Mouse (Mus musculus): ENCODE data around the gene Clcn2. TPM values are rescaled to one million over a fixed set of nuclear protein-coding genes. Genes with fewer than 3 reads are reported as not detected.

Clcn2 gene
- total and polyA plus RNA-seq, 2 experiments from 2014 or later: 14.1 to 47.9 TPM

DNA sequence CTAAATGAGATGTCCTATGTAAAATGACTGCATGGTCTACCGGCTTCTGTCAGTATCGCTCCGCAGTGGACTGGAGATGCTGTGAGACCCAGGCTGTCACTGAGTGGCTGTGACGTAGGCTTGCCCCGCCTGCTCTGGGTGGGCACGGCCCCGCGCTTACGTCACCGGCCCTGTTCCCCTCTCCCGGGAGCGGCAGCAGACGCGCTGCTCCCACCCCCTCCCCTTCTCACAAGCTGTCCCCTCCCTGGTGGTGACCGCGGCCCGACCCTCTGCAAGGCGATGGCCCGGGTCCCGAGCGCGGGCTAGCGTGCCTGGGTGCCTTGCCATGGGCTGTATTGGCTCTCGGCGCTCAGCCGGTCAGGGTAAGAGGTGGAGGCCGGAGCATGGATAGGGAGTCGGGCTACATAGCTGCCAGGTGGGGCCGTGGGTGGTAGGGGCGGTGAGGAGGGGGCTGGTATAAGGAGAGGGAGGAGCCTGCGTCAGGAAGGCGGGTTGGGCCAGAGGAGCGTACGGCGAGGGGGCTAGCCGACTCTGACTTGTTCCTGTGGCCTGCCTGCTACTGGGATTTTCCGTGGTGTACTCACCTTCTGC is 24.3 kb downstream of the Clcn2 start, which contains the start of gene Fam131a:
Gene Fam131a, plus strand, starts transcription at position 131 of the 591 bp plus-strand sequence.
- Histone ChIP-seq H3K4me2 (ENCODE audit: low read depth) (peak within 1 kb of the TSS; percentile 77), H3K9me3 (ENCODE audit: low read length) (no peaks in the 10 kb centered on the region), H3K27ac (ENCODE audit: low read depth, low read length) (peak within 1 kb of the TSS; percentile 98), H3K9ac (peak within 1 kb of the TSS; percentile 92), H3K4me1 (ENCODE audit: insufficient read depth) (peaks cover 7% of the 10 kb centered on the region; the same call in 1 of the 2 replicates), H3K4me3 (ENCODE audit: low read depth, low read length) (peak within 1 kb of the TSS; percentile 72), H3K36me3 (ENCODE audit: insufficient read depth) (peaks cover 32% of the 10 kb centered on the region), H3K27me3 (ENCODE audit: insufficient read depth, low read length) (no peaks in the 10 kb centered on the region)
- WGBS: 3% methylated on average over 36 of the region's 37 CpGs
- ATAC-seq (peak; percentile 92), DNase-seq (peak; percentile 95)
- TF ChIP-seq CTCF (IDR thresholded peaks at IDR 0.05; ENCODE audit: low read depth): 0 out of 2 replicates have a peak, but pooled peaks have one; percentile 9

DNA sequence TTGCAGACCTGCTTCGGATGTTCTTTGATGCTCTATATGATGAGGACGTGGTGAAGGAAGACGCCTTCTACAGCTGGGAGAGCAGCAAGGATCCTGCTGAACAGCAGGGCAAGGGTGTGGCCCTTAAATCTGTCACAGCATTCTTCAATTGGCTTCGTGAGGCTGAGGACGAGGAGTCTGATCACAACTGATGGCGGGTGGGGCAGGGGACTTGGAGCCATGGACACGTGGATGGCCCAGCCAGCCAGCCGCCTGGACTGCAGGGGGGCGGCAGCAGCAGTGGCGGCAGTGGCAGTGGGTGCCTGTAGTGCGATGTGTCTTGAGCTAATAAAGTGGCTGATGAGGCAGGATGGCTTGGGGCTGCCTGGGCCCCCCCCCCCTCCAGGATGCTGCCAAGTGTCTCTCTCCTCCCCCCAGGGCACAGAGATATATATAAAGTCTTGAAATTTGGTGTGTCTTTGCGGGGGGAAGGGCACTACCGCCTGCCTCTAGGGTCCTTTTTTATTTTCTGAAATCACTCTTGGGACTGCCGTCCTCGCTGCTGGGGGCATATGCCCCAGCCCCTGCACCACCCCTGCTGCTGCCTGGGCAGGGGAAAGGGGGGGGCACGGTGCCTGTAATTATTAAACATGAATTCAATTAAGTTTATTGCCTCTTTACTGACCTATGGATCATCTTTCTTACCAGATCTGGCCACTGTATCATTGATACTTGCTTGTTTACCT is 25.1 kb downstream of the Clcn2 start:
- H3K4me3 ChIP-seq (ENCODE audit: low read depth, low read length): no peak overlapping the region
- peaks cover 39% of the 10 kb centered on the region for H3K36me3 ChIP-seq (ENCODE audit: insufficient read depth)
- H3K4me1 ChIP-seq (ENCODE audit: insufficient read depth): peaks cover 7% of the 10 kb centered on the region; the same call in 1 of the 2 replicates
- peak overlapping the region; percentile 92 for H3K9ac ChIP-seq
- H3K4me2 ChIP-seq (ENCODE audit: low read depth): peak overlapping the region; percentile 77
- DNase-seq (no peak), ATAC-seq (no peak)
- no peak for TF ChIP-seq CTCF (IDR thresholded peaks at IDR 0.05; ENCODE audit: low read depth)
- 46% methylated on average over 16 of the region's 16 CpGs for WGBS
- H3K27me3 ChIP-seq (ENCODE audit: insufficient read depth, low read length): no peaks in the 10 kb centered on the region
- H3K9me3 ChIP-seq (ENCODE audit: low read length): no peaks in the 10 kb centered on the region
- H3K27ac ChIP-seq (ENCODE audit: low read depth, low read length): peak overlapping the region; percentile 98

DNA sequence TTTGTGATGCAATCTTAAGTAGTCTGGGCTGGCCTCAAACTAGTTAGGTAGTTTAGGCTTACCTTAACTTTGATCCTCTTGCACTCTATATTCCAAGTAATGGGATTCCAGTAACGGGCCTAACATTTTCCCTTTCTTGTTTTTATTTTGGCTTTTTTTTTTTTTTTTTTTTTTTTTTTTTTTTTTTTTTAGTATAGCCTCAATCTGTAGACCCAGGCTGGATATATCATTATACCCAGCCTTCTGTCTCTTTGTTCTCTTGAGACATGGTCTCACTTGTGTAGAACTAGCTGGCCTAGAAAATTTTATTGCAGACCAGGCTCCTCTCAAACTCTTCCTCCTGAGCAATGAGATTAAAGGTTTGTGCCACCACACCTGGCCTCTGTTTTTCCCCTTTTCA is 25.9 kb downstream of the Clcn2 start:
- H3K9me3 ChIP-seq (ENCODE audit: low read length): no peaks in the 10 kb centered on the region
- H3K27me3 ChIP-seq (ENCODE audit: insufficient read depth, low read length): no peaks in the 10 kb centered on the region
- H3K4me1 ChIP-seq (ENCODE audit: insufficient read depth): peaks cover 7% of the 10 kb centered on the region; the same call in 1 of the 2 replicates
- H3K9ac ChIP-seq: no peak overlapping the region
- no peak for TF ChIP-seq CTCF (IDR thresholded peaks at IDR 0.05; ENCODE audit: low read depth)
- ATAC-seq (no peak), DNase-seq (no peak)
- 76% methylated on average over 1 of the region's 1 CpGs for WGBS
- peaks cover 47% of the 10 kb centered on the region for H3K36me3 ChIP-seq (ENCODE audit: insufficient read depth)
- no peak overlapping the region for H3K4me3 ChIP-seq (ENCODE audit: low read depth, low read length)
- H3K27ac ChIP-seq (ENCODE audit: low read depth, low read length): no peak overlapping the region
- H3K4me2 ChIP-seq (ENCODE audit: low read depth): no peak overlapping the region

DNA sequence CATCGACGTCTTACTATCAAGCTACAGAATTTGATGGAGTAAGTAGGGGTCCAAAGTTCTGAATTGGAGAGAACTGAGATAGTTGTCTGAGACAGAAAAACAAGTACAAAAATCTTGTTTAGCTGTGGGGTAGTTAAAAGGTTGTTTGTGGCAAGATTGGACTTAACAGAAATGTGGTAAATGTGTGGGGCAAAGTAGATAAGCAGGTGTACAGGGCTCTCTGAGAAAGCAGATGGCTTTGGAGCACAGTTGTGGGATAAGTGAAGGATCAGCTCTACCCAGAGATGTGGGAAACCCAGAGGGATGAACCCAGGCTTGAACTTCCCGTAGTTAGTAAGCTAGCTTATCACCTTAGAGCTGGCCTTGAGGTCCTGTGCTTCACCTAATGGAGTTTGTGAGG is 26.8 kb downstream of the Clcn2 start:
- Histone ChIP-seq H3K36me3 (ENCODE audit: insufficient read depth) (peaks cover 56% of the 10 kb centered on the region), H3K27me3 (ENCODE audit: insufficient read depth, low read length) (no peaks in the 10 kb centered on the region), H3K4me2 (ENCODE audit: low read depth) (no peak overlapping the region), H3K27ac (ENCODE audit: low read depth, low read length) (no peak overlapping the region), H3K9ac (no peak overlapping the region), H3K9me3 (ENCODE audit: low read length) (no peaks in the 10 kb centered on the region), H3K4me1 (ENCODE audit: insufficient read depth) (peaks cover 7% of the 10 kb centered on the region; the same call in 1 of the 2 replicates), H3K4me3 (ENCODE audit: low read depth, low read length) (no peak overlapping the region)
- WGBS: 93% methylated on average over 3 of the region's 3 CpGs
- DNase-seq (no peak), ATAC-seq (no peak)
- no peak for TF ChIP-seq CTCF (IDR thresholded peaks at IDR 0.05; ENCODE audit: low read depth)

DNA sequence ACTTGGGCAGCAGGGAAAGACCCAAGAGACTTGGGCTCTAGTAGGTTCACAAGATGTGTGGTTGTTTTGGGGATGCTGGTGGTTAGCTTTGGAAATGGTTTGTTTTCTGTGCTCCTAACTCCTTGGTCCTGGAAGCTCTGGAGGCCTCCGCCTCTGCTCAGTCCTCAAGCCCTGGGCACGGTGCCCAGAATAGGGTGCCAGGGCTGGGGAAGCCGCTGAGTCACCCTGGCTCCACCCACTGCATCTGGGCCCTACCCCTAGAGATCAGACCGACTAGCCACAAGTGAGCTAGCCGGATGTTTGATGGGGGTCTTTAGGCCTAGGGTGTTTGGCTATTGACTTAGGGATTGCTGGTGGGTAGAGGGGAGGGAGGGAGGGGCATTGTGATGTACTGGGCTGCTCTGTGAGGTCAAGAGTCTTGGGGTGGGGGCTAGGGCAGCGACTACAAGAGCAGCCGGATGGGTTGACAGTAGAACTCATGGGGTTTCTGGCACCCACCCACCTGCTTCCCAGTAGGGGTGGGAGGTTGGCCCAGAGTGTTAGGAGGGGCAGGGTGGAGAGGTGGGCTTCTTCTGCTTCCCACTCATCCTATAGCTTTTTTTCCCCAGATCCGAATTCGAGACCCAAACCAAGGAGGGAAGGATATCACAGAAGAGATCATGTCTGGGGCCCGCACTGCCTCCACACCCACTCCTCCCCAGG is 39.4 kb downstream of the Clcn2 start:
- Histone ChIP-seq H3K27ac (ENCODE audit: low read depth, low read length) (no peak overlapping the region), H3K36me3 (ENCODE audit: insufficient read depth) (peaks cover 84% of the 10 kb centered on the region), H3K4me3 (ENCODE audit: low read depth, low read length) (no peak overlapping the region), H3K4me1 (ENCODE audit: insufficient read depth) (peaks cover 6% of the 10 kb centered on the region; the same call in 1 of the 2 replicates), H3K4me2 (ENCODE audit: low read depth) (no peak overlapping the region), H3K9ac (no peak overlapping the region), H3K27me3 (ENCODE audit: insufficient read depth, low read length) (no peaks in the 10 kb centered on the region), H3K9me3 (ENCODE audit: low read length) (no peaks in the 10 kb centered on the region)
- TF ChIP-seq CTCF (IDR thresholded peaks at IDR 0.05; ENCODE audit: low read depth): no peak
- ATAC-seq: peak; percentile 30; the same call in 1 of the 2 replicates
- DNase-seq: peak; percentile 25
- WGBS: 61% methylated on average over 10 of the region's 10 CpGs

DNA sequence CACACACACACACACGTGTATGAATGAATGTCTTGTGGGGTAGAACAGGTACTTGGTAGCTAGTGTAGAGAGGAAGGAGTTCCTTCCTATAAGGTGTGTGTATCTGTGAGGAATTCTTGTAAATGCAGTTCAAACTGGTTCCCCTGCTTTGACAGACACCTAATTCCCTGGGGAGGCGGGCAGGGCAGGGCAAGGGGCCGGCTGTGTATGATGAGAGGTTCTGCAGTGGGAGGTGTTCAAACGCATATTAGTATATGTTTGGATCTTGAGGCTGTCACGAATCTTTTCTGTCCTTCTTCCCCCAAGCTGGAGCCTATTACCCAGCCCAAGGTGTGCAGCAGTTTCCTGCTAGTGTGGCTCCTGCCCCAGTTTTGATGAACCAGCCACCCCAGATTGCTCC is 40.2 kb downstream of the Clcn2 start:
- Histone ChIP-seq H3K27ac (ENCODE audit: low read depth, low read length) (no peak overlapping the region), H3K4me2 (ENCODE audit: low read depth) (no peak overlapping the region), H3K36me3 (ENCODE audit: insufficient read depth) (peaks cover 76% of the 10 kb centered on the region), H3K27me3 (ENCODE audit: insufficient read depth, low read length) (no peaks in the 10 kb centered on the region), H3K9me3 (ENCODE audit: low read length) (no peaks in the 10 kb centered on the region), H3K4me1 (ENCODE audit: insufficient read depth) (peaks cover 6% of the 10 kb centered on the region; the same call in 1 of the 2 replicates), H3K9ac (no peak overlapping the region), H3K4me3 (ENCODE audit: low read depth, low read length) (no peak overlapping the region)
- no peak for TF ChIP-seq CTCF (IDR thresholded peaks at IDR 0.05; ENCODE audit: low read depth)
- 89% methylated on average over 5 of the region's 5 CpGs for WGBS
- DNase-seq: no peak
- no peak for ATAC-seq

Data from forebrain, postnatal 0 days (tissue).